Mouse (Mus musculus) olfactory bulb, adult 2 months (tissue): ENCODE measurements around the gene Hs6st3. TPM values are rescaled to one million over a fixed set of nuclear protein-coding genes. Genes with fewer than 3 reads are reported as not detected.

Experiments
- H3K27ac ChIP-seq: fragments of 200-500 bp; 2 replicates; pipeline ENCODE4 v1.5.1; 2012; ENCODE audit warnings: low read depth, low read length; ENCODE audit not compliant: insufficient read depth
- H3K4me1 ChIP-seq: fragments of 200-500 bp; 2 replicates; pipeline ENCODE4 v1.6.1; 2012; ENCODE audit warnings: low read length; ENCODE audit not compliant: control insufficient read depth, insufficient read depth
- H3K4me3 ChIP-seq: fragments of 200-500 bp; 2 replicates; pipeline ENCODE4 v1.5.1; 2012; ENCODE audit warnings: mild to moderate bottlenecking, low read depth, low read length, moderate library complexity; ENCODE audit not compliant: insufficient read depth
- CTCF ChIP-seq: fragments of 200-500 bp; IDR thresholded peaks from 2 replicates; pipeline ENCODE4 v1.5.1; 2012; ENCODE audit warnings: low read depth, mild to moderate bottlenecking, low read length, moderate library complexity; ENCODE audit not compliant: insufficient read depth
- POLR2A ChIP-seq: fragments of 200-500 bp; IDR thresholded peaks from 2 replicates; pipeline ENCODE4 v1.6.1; 2012; ENCODE audit warnings: mild to moderate bottlenecking, low read depth, low read length, moderate library complexity; ENCODE audit not compliant: insufficient read depth
- WGBS: fragments of 180-500 bp; shearing (Covaris S2); methylation state at CpG from one replicate; pipeline ENCODE4 v1.1.7; 2018; 5-methylcytosine and 5-hydroxymethylcytosine counted together
- polyA plus RNA-seq: library from polyadenylated mRNA; stranded (reverse); fragments of >200 nt; gene quantifications from 2 replicates; pipeline ENCODE4 v1.2.4, GENCODE M21; 2012; ENCODE audit warnings: low replicate concordance; ENCODE audit not compliant: missing spikeins, insufficient read depth, insufficient read length

Hs6st3 gene
- polyA plus RNA-seq, 1 experiment: not detected

- H3K27ac ChIP-seq: no peak overlapping the region
- peaks cover 5% of the 10 kb centered on the region; the same call in 1 of the 2 replicates for H3K4me1 ChIP-seq
These were observed 77.6 kb downstream of the Hs6st3 start for GRCm38 (mm10) chr14:119215576-119216309.

GRCm38 (mm10) chr14:119227709-119228338 is 89.7 kb downstream of the Hs6st3 start:
- no peaks in the 10 kb centered on the region for H3K4me1 ChIP-seq
- TF ChIP-seq CTCF (no peak), POLR2A (no peak)
- WGBS: 78% methylated on average over 3 of the region's 3 CpGs
- H3K27ac ChIP-seq: no peak overlapping the region
- no peak overlapping the region for H3K4me3 ChIP-seq

More at GRCm38 (mm10) chr14:119215576-119216309, 77.6 kb downstream of the Hs6st3 start:
- no peak overlapping the region for H3K4me3 ChIP-seq
- 76% methylated on average over 13 of the region's 13 CpGs for WGBS
- TF ChIP-seq CTCF: no peak
- TF ChIP-seq POLR2A: no peak

- WGBS: 59% methylated on average over 2 of the region's 2 CpGs
- TF ChIP-seq POLR2A (no peak), CTCF (no peak)
- Histone ChIP-seq H3K4me1 (no peaks in the 10 kb centered on the region), H3K27ac (no peak overlapping the region), H3K4me3 (no peak overlapping the region)
These were observed 95.5 kb downstream of the Hs6st3 start for GRCm38 (mm10) chr14:119233598-119233997.

GRCm38 (mm10) chr14:119247131-119247530 is 109.0 kb downstream of the Hs6st3 start:
- H3K4me3 ChIP-seq: no peak overlapping the region
- no peaks in the 10 kb centered on the region for H3K4me1 ChIP-seq
- 94% methylated on average over 6 of the region's 6 CpGs for WGBS
- no peak overlapping the region for H3K27ac ChIP-seq
- TF ChIP-seq POLR2A: no peak
- TF ChIP-seq CTCF: no peak

- WGBS: 89% methylated on average over 16 of the region's 16 CpGs
- no peak overlapping the region for H3K4me3 ChIP-seq
- H3K27ac ChIP-seq: no peak overlapping the region
These were observed 110.0 kb downstream of the Hs6st3 start for GRCm38 (mm10) chr14:119248001-119248607.

GRCm38 (mm10) chr14:119250353-119250752 is 112.2 kb downstream of the Hs6st3 start:
- 76% methylated on average over 10 of the region's 10 CpGs for WGBS
- no peak overlapping the region for H3K4me3 ChIP-seq
- no peaks in the 10 kb centered on the region for H3K4me1 ChIP-seq
- no peak overlapping the region for H3K27ac ChIP-seq
- TF ChIP-seq POLR2A (no peak), CTCF (no peak)

More at GRCm38 (mm10) chr14:119248001-119248607, 110.0 kb downstream of the Hs6st3 start:
- TF ChIP-seq POLR2A (no peak), CTCF (no peak)
- H3K4me1 ChIP-seq: no peaks in the 10 kb centered on the region

- WGBS: 69% methylated on average over 3 of the region's 3 CpGs
- TF ChIP-seq CTCF (no peak), POLR2A (no peak)
- Histone ChIP-seq H3K27ac (no peak overlapping the region), H3K4me3 (no peak overlapping the region), H3K4me1 (no peaks in the 10 kb centered on the region)
These were observed 117.3 kb downstream of the Hs6st3 start for GRCm38 (mm10) chr14:119255396-119255795.

GRCm38 (mm10) chr14:119257072-119257471 is 118.9 kb downstream of the Hs6st3 start:
- 75% methylated on average over 7 of the region's 7 CpGs for whole genome bisulfite sequencing
- no peak for TF ChIP-seq POLR2A
- no peak for TF ChIP-seq CTCF
- H3K27ac ChIP-seq: no peak overlapping the region
- no peak overlapping the region for H3K4me3 ChIP-seq
- no peaks in the 10 kb centered on the region for H3K4me1 ChIP-seq
